Mouse (Mus musculus): ENCODE measurements around the gene Gm49333. TPM values are rescaled to one million over a fixed set of nuclear protein-coding genes. Genes with fewer than 3 reads are reported as not detected.

Gene Gm49333
- total and polyA plus RNA-seq, 3 experiments, result not detected

DNA sequence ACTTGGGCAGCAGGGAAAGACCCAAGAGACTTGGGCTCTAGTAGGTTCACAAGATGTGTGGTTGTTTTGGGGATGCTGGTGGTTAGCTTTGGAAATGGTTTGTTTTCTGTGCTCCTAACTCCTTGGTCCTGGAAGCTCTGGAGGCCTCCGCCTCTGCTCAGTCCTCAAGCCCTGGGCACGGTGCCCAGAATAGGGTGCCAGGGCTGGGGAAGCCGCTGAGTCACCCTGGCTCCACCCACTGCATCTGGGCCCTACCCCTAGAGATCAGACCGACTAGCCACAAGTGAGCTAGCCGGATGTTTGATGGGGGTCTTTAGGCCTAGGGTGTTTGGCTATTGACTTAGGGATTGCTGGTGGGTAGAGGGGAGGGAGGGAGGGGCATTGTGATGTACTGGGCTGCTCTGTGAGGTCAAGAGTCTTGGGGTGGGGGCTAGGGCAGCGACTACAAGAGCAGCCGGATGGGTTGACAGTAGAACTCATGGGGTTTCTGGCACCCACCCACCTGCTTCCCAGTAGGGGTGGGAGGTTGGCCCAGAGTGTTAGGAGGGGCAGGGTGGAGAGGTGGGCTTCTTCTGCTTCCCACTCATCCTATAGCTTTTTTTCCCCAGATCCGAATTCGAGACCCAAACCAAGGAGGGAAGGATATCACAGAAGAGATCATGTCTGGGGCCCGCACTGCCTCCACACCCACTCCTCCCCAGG lies 66.7 kb downstream of the Gm49333 start:
- peak; percentile 97 for DNase-seq

DNA sequence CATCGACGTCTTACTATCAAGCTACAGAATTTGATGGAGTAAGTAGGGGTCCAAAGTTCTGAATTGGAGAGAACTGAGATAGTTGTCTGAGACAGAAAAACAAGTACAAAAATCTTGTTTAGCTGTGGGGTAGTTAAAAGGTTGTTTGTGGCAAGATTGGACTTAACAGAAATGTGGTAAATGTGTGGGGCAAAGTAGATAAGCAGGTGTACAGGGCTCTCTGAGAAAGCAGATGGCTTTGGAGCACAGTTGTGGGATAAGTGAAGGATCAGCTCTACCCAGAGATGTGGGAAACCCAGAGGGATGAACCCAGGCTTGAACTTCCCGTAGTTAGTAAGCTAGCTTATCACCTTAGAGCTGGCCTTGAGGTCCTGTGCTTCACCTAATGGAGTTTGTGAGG lies 79.4 kb downstream of the Gm49333 start:
- DNase-seq, result no peak

DNA sequence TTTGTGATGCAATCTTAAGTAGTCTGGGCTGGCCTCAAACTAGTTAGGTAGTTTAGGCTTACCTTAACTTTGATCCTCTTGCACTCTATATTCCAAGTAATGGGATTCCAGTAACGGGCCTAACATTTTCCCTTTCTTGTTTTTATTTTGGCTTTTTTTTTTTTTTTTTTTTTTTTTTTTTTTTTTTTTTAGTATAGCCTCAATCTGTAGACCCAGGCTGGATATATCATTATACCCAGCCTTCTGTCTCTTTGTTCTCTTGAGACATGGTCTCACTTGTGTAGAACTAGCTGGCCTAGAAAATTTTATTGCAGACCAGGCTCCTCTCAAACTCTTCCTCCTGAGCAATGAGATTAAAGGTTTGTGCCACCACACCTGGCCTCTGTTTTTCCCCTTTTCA lies 80.2 kb downstream of the Gm49333 start:
- DNase-seq, result no peak

DNA sequence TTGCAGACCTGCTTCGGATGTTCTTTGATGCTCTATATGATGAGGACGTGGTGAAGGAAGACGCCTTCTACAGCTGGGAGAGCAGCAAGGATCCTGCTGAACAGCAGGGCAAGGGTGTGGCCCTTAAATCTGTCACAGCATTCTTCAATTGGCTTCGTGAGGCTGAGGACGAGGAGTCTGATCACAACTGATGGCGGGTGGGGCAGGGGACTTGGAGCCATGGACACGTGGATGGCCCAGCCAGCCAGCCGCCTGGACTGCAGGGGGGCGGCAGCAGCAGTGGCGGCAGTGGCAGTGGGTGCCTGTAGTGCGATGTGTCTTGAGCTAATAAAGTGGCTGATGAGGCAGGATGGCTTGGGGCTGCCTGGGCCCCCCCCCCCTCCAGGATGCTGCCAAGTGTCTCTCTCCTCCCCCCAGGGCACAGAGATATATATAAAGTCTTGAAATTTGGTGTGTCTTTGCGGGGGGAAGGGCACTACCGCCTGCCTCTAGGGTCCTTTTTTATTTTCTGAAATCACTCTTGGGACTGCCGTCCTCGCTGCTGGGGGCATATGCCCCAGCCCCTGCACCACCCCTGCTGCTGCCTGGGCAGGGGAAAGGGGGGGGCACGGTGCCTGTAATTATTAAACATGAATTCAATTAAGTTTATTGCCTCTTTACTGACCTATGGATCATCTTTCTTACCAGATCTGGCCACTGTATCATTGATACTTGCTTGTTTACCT lies 81.0 kb downstream of the Gm49333 start:
- no peak for DNase-seq

DNA sequence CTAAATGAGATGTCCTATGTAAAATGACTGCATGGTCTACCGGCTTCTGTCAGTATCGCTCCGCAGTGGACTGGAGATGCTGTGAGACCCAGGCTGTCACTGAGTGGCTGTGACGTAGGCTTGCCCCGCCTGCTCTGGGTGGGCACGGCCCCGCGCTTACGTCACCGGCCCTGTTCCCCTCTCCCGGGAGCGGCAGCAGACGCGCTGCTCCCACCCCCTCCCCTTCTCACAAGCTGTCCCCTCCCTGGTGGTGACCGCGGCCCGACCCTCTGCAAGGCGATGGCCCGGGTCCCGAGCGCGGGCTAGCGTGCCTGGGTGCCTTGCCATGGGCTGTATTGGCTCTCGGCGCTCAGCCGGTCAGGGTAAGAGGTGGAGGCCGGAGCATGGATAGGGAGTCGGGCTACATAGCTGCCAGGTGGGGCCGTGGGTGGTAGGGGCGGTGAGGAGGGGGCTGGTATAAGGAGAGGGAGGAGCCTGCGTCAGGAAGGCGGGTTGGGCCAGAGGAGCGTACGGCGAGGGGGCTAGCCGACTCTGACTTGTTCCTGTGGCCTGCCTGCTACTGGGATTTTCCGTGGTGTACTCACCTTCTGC lies 81.8 kb downstream of the Gm49333 start, which contains the start of gene Fam131a:
Gene Fam131a (plus strand): TSS at position 131 of the 591 bp plus-strand sequence.
- peak; percentile 94 for DNase-seq

DNA sequence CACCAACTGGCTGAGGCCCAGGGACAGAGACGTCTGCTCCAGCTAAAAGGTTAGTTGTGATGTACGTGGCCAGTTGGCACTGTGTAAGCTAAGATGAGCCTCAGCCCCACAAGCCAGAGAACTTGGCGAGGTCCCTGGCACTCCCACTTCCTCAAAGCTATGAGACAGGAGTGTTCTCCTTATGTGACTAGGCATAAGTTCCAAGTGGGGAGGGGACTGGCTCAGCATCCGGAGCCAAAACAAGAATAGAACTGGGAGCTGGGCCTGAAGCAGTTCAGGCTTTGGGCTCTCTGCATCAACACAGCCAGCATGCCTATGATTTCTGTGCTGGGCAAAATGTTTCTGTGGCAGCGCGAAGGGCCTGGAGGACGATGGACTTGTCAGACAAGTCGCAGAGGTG lies 83.4 kb downstream of the Gm49333 start:
- no peak for DNase-seq

Small RNAs within 50 kb of the gene (microRNA-seq; reads per million reads assigned to microRNA genes)
- gene Mir1224, result 4.2 to 7.4 reads per million in 2 experiments

Other genes starting within 250 kb of the Gm49333 start
- gene Abcc5, start 185.2 kb upstream of the Gm49333 start, total RNA-seq (2021), result 10 to 100 TPM; 62.3 to 66.4 TPM
- gene Abcc5, start 185.2 kb upstream of the Gm49333 start, polyA plus RNA-seq (2012; rRNA removed), result 51.2 and 52.3 TPM in 2 replicates
- gene Eif2b5, start 112.8 kb upstream of the Gm49333 start, total RNA-seq (2021), result 10 to 100 TPM; 50.2 to 67.1 TPM
- 18.4 and 20.7 TPM in 2 replicates for gene Eif2b5, start 112.8 kb upstream of the Gm49333 start, polyA plus RNA-seq (2012; rRNA removed)
- 10 to 100 TPM; 32.3 to 45.5 TPM for gene Dvl3, start 94.6 kb upstream of the Gm49333 start, total RNA-seq (2021)
- 43.7 and 52.2 TPM in 2 replicates for gene Dvl3, start 94.6 kb upstream of the Gm49333 start, polyA plus RNA-seq (2012; rRNA removed)
- 100 to 1,000 TPM; 276 to 366 TPM for gene Ap2m1, start 76.1 kb upstream of the Gm49333 start, total RNA-seq (2021)
- 282 and 345 TPM in 2 replicates for gene Ap2m1, start 76.1 kb upstream of the Gm49333 start, polyA plus RNA-seq (2012; rRNA removed)
- gene Abcf3, start 63.0 kb upstream of the Gm49333 start, total RNA-seq (2021), result 100 to 1,000 TPM in 1 of 2 experiments, 10 to 100 TPM in 1; 84.6 to 106 TPM
- gene Abcf3, start 63.0 kb upstream of the Gm49333 start, polyA plus RNA-seq (2012; rRNA removed), result 27.6 and 27.7 TPM in 2 replicates
- 1 to 10 TPM; 1.3 to 1.4 TPM for gene Vwa5b2, start 22.1 kb upstream of the Gm49333 start, total RNA-seq (2021)
- gene Vwa5b2, start 22.1 kb upstream of the Gm49333 start, polyA plus RNA-seq (2012; rRNA removed), result 3.7 and 5.9 TPM in 2 replicates
- 1 to 10 TPM; 9.2 to 9.5 TPM for gene Eef1akmt4, start within 50 bp of the Gm49333 start, total RNA-seq (2021)
- 9.2 and 10.4 TPM in 2 replicates for gene Eef1akmt4, start within 50 bp of the Gm49333 start, polyA plus RNA-seq (2012; rRNA removed)
- 10 to 100 TPM; 28.9 to 37.1 TPM for gene Alg3, start 125 bp downstream of the Gm49333 start, total RNA-seq (2021)
- gene Alg3, start 125 bp downstream of the Gm49333 start, polyA plus RNA-seq (2012; rRNA removed), result 32.3 and 47.0 TPM in 2 replicates
- gene Camk2n2, start 9.7 kb downstream of the Gm49333 start, total RNA-seq (2021), result 10 to 100 TPM; 36.8 to 56.4 TPM
- gene Camk2n2, start 9.7 kb downstream of the Gm49333 start, polyA plus RNA-seq (2012; rRNA removed), result 33.3 and 42.3 TPM in 2 replicates
- 10 to 100 TPM in 1 of 2 experiments, 1 to 10 TPM in 1; 9.3 to 18.8 TPM for gene Ece2, start 18.2 kb downstream of the Gm49333 start, total RNA-seq (2021)
- gene Ece2, start 18.2 kb downstream of the Gm49333 start, polyA plus RNA-seq (2012; rRNA removed), result 2.3 and 5.0 TPM in 2 replicates
- 100 to 1,000 TPM; 215 to 285 TPM for gene Psmd2, start 40.0 kb downstream of the Gm49333 start, total RNA-seq (2021)
- gene Psmd2, start 40.0 kb downstream of the Gm49333 start, polyA plus RNA-seq (2012; rRNA removed), result 38.1 and 43.8 TPM in 2 replicates
- gene Eif4g1, start 56.7 kb downstream of the Gm49333 start, total RNA-seq (2021), result 100 to 1,000 TPM; 368 to 454 TPM
- 486 and 565 TPM in 2 replicates for gene Eif4g1, start 56.7 kb downstream of the Gm49333 start, polyA plus RNA-seq (2012; rRNA removed)
- 10 to 100 TPM; 10.3 to 13.3 TPM for gene Fam131a, start 81.6 kb downstream of the Gm49333 start, total RNA-seq (2021)
- 24.9 and 29.4 TPM in 2 replicates for gene Fam131a, start 81.6 kb downstream of the Gm49333 start, polyA plus RNA-seq (2012; rRNA removed)
- gene Polr2h, start 106.1 kb downstream of the Gm49333 start, total RNA-seq (2021), result 10 to 100 TPM; 31.2 to 45.2 TPM
- gene Polr2h, start 106.1 kb downstream of the Gm49333 start, polyA plus RNA-seq (2012; rRNA removed), result 9.3 and 9.5 TPM in 2 replicates
- 10 to 100 TPM; 24.5 to 60.5 TPM for gene Clcn2, start 106.1 kb downstream of the Gm49333 start, total RNA-seq (2021)
- gene Clcn2, start 106.1 kb downstream of the Gm49333 start, polyA plus RNA-seq (2012; rRNA removed), result 198 and 282 TPM in 2 replicates
- gene Chrd, start 121.5 kb downstream of the Gm49333 start, total RNA-seq (2021), result 10 to 100 TPM in 1 of 2 experiments, 1 to 10 TPM in 1; 9.1 to 19.3 TPM
- gene Chrd, start 121.5 kb downstream of the Gm49333 start, polyA plus RNA-seq (2012; rRNA removed), result 41.4 and 43.5 TPM in 2 replicates
- 1 to 10 TPM; 1.2 to 6.4 TPM for gene Thpo, start 122.9 kb downstream of the Gm49333 start, total RNA-seq (2021)
- gene Thpo, start 122.9 kb downstream of the Gm49333 start, polyA plus RNA-seq (2012; rRNA removed), result 9.7 and 15.3 TPM in 2 replicates

All from adrenal gland, adult 2 months (tissue).